Mouse (Mus musculus) mesoderm, embryonic 11.5 days (tissue): ENCODE results near the gene Dnajc7.
"Not testable (repeated sequence)": the region's sequence is repeated elsewhere in the genome, so short reads cannot be mapped to it uniquely, and the experiment has no call there.

ENCODE experiments used
- DNase-seq: peaks from one replicate; pipeline ENCODE4 v3.0.0-alpha.2; 2012; ENCODE audit warnings: low read depth, low spot score

Dnajc7 gene

DNA sequence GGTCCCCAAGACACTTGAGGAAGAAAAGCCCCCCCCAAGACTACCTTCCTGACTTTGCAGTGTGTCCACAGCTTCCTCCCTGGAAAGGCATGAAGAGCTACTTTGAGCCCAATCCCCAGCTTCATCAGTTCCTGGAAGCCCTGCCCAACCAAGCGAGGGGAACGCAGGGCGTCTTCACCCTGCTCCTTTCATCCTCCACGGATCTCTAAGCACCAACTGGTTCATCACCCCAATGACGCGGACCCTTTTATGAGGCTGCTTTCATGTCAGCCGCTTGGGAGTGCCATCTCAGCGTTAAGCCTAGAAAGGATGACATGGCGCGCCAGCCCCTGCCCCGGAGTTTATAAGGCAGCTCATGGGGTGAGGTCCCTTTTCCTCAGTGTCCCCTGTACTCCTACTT is at the start of gene Dnajc7:
TSS of gene Dnajc7 (minus strand) at position 187 of the 400 bp plus-strand sequence.
- DNase-seq = peak; percentile 70

DNA sequence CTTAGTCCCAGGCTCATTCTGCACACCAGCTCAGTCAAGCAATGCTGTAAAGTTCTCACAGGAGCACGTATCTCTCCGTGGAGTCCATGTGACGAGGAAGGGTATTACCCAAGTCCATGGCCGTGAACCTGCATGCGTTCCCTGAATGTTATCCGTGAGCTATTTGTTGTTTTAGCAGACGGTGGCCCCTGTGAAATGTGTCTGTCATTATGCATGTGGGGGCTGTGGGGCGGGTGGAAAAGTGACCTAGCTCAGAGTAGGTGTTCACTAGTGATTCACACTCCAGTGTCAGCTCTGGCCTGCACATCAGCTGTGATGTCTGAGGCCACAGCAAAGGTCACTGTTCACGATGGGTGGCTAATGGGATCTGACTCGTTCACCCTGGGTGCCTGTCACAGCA is 39.8 kb upstream of the Dnajc7 start:
- no peak for DNase-seq

- peak; percentile 15 for DNase-seq
Measured at GRCm38 (mm10) chr11:100656458-100656857, 36.5 kb upstream of the Dnajc7 start.

DNA sequence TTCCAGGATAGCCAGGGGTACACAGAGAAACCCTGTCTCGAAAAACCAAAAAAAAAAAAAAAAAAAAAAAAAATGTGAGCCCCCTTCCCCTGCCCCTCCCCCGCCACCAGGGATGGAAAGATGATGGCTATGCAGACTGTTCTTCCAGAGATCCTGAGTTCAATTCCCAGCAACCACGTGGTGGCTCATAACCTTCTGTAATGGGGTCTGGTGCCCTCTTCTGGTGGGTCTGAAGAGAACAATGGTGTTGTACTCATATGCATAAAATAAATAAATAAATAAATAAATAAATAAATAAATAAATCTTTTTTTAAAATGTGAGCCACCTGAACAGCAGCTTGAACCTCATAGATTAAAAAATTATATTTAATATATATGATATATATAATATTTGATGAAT is 35.6 kb upstream of the Dnajc7 start:
- not testable (repeated sequence) for DNase-seq

- no peak for DNase-seq
Measured at GRCm38 (mm10) chr11:100651748-100652147, 31.8 kb upstream of the Dnajc7 start.

- DNase-seq = no peak
Measured at GRCm38 (mm10) chr11:100651205-100651604, 31.2 kb upstream of the Dnajc7 start.

- no peak for DNase-seq
Measured at GRCm38 (mm10) chr11:100648405-100648804, 28.4 kb upstream of the Dnajc7 start.

DNA sequence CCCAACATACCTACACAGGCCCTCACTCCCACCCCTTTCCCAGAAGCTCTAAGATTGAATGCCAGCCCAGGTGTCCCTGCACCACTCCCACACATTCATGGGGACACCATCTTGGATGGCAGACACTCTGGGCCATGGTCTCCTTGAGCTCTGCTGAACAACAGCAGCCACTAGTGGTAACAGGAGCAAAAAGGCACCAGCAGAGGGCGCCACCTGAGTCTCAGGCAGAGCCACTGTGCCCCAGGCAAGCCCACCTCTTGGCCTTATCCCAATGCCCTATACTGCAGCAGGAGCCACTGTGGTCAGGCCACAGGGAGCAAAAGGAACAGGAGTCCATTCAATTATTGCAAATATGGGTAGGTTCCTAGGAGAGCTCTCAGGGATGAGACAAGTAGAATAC is 26.3 kb upstream of the Dnajc7 start:
- DNase-seq = peak; percentile 67

DNA sequence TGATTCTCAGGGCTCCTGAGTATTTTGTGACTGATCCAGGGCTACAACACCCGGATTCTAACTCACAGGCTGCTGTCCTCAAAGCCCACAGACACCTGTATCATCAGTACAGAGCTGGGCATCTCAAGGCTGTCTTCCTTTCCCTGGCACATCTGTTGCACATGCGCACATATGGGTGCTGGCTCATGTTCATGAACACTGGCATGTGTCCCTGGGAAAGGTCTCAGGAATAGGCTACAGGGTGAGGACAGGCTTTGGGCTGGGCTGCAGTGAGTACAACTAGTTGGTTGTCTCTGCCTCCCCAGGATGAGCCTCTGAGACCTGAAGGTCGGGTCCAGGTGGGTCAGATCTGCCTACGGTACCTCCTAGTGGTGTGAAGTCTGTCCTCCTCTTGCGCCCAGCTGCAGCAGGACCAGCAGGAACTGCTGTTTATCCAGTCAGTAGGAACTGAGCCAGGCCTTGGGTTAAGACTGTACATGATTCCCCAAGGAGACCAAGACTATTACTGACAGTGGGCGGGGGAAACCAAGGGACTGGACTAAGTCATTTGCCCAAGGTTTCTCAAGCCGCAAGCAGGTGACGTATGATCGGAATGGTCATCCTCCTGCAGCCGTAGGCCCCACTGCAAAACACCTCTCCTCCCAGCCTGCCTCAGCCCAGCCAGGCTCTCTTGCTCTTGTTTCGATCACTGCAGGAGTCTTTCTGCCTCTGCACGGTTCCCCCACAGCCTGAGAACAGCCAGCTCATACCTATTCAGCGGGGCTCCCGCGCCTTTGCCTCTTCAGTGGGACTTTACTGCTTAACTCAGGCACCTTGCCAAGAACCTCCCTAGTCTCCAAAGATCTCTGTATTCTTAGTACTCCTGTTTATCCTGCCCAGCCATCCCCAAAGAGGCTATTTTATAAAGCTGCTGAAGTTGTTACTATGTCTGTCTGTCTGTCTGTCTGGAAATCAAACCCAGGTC is 23.9 kb upstream of the Dnajc7 start:
- DNase-seq = no peak

- peak; percentile 68 for DNase-seq
Measured at GRCm38 (mm10) chr11:100640159-100640906, 20.4 kb upstream of the Dnajc7 start.

DNA sequence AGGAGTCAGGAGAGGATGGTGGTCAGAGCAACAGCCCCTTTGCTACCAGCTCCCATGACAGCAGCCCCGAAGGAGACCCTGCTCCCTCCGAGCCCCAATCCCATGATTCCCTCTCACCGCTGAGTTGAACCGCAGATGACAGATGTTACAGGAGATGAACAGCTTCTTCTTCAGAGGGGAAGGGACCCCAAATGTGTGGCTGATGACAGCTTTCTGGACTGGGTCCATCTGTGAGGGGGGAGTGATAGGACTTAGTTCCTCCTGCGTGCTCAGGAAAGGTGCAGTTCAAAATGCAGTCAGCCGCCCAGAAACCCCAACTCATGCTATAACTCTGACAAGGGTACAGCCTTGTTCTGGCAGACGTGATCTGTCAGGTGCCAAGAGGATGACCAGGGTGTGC is 14.6 kb upstream of the Dnajc7 start:
- no peak for DNase-seq

DNA sequence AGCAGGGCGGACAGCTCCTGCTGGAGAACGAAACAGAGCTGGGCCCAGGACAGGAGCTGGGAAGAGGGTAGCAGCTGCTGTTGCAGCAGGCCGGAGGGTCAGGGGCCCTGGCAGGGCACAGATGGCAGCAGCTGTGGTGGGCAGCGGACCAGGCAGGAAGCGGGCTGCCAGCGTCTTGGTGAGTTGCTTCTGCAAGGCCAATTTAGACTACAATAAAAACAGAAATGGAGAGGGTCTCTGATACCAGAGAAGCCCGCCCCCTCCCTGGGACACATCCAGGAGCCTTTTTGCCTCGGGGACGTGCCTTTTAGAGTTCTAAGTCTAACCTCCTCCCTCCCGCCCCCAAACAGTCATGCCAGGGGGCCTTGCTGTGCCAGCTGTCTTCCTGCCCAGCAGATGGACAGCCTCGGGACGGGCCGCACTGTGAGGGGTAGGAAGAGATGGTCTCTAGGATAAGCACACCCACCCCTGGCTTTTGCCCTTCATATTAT is 8.9 kb upstream of the Dnajc7 start:
- no peak for DNase-seq

- DNase-seq = no peak
Measured at GRCm38 (mm10) chr11:100628056-100628455, 8.1 kb upstream of the Dnajc7 start.

GRCm38 (mm10) chr11:100626701-100627195 is 6.8 kb upstream of the Dnajc7 start:
- DNase-seq = peak; percentile 60

DNA sequence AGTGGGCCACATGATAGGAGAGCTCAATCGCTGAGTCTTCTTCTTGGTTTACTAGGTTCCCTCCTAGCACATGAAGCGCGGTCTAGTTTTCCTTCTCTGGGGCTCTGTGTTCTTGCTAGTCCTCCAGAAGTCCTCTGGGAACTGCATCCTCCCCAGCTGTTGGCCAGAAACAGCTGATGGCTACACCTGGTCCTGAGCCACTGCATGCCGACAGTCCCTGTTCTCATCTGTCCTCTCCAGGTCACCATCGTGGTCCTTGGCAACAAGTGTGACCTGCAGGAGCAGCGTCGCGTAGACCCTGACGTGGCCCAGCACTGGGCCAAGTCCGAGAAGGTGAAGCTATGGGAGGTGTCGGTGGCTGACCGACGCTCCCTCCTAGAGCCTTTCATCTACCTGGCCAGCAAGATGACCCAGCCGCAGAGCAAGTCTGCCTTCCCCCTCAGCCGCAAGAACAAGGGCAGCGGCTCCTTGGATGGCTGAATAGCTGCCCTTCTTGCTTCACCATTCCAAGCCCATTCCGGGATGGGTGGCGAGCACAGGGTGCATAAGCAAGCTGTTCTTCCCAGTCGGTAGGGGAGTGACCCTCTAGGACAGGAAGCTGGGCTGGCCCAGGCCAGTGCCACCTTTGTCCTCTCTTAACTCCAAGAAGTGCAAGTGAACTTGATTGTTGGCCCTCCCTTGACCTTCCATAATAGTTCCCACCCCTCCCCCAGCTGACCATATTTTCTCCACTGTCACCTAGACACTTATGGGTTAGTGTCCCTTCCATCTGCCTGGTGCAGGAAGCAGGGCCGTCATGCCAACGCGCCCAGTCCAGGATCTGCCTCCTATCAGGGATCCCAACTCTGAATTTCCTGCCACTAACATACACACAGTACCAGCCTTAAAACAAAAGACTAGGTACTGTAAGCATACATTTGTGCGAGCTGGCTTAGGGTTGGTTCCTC is 6.1 kb upstream of the Dnajc7 start:
- DNase-seq = no peak

DNA sequence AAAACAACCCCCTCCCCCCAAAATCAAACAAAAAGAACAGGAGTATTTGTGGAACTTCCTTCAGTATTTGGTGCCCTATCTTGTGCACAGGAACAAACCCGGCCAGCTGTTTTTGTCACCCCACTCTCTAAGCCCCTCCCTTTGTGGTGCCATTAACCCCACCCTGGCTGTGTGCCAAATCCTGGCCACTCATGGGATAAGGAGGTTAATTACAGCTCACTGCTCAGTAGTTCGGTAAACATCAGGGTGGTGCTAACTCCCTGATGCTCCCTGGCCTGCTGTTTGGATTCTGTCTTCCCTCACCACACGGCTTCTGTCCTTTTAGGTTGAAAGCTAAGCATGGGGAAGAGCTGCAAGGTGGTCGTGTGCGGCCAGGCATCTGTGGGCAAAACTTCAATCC is 3.9 kb upstream of the Dnajc7 start:
- DNase-seq = no peak

GRCm38 (mm10) chr11:100622714-100623113 is 2.7 kb upstream of the Dnajc7 start:
- DNase-seq = peak; percentile 94

DNA sequence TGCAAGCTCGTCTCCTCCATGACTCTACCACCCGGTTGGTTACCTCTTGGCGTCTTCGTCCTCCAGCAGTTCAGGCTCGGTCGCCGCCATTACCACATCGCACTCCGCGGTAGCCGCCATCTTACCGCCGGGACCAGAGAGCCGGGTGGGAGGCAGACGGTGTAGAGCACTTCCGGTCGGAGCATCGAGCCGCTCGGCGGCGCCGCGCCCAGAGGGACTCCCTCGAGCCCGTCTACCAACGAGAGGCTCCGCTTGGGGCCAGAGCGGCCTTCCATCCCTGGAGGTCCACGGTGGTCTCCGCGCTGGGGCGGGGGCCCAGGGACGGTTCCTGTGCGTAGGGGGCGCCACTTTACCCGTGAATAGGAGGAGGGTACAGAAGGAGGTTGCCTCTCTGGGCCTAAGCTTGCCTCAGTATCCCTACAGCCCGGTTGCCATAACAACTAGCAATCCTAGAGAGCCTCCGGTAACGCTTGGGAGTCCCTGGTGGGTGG is 438 bp downstream of the Dnajc7 start:
- DNase-seq = peak; percentile 98

GRCm38 (mm10) chr11:100618761-100619484 is 1.0 kb downstream of the Dnajc7 start, which contains the start of gene Nkiras2:
Gene Nkiras2, plus strand, starts transcription at chr11:100619244.
- peak; percentile 80 for DNase-seq

- no peak for DNase-seq
Measured at GRCm38 (mm10) chr11:100617480-100617879, 2.5 kb downstream of the Dnajc7 start.
